Mouse (Mus musculus): ENCODE data around the gene BC030500. TPM values are rescaled to one million over a fixed set of nuclear protein-coding genes. Genes with fewer than 3 reads are reported as not detected.

The BC030500 gene
- 0.65 and 1.1 TPM in 2 replicates for polyA plus RNA-seq (2016; fragmentation: Nextera tagmentation; extraction: Ambion mirVana)

- no peaks in the 10 kb centered on the region for H3K9me3 ChIP-seq
- no peak for ATAC-seq (ENCODE audit: insufficient number of reproducible peaks, insufficient read depth, low FRiP score, low TSS enrichment, low read depth)
- H3K27me3 ChIP-seq: peaks cover 28% of the 10 kb centered on the region
- peak within 1 kb of the TSS; percentile 55 for H3K9ac ChIP-seq (replicated peaks)
- peaks cover 8% of the 10 kb centered on the region; the same call in 1 of the 2 replicates for H3K4me1 ChIP-seq (replicated peaks)
- H3K4me2 ChIP-seq: peak within 1 kb of the TSS; percentile 99
- H3K4me3 ChIP-seq (replicated peaks): peak within 1 kb of the TSS; percentile 65
- H3K36me3 ChIP-seq: no peaks in the 10 kb centered on the region
- WGBS: 8% methylated on average over 14 of the region's 14 CpGs
- H3K27ac ChIP-seq: no peak within 1 kb of the TSS
These were observed at the start of gene BC030500 for GRCm38 (mm10) chr8:58911677-58912076. BC030500 (plus strand) TSS chr8:58911755.

GRCm38 (mm10) chr8:58886405-58886804 is 25.1 kb upstream of the BC030500 start:
- H3K9me3 ChIP-seq: no peaks in the 10 kb centered on the region
- no peaks in the 10 kb centered on the region for H3K4me1 ChIP-seq (replicated peaks)
- no peak overlapping the region for H3K27ac ChIP-seq
- 3% methylated on average over 1 of the region's 1 CpGs for WGBS
- ATAC-seq (ENCODE audit: insufficient number of reproducible peaks, insufficient read depth, low FRiP score, low TSS enrichment, low read depth): no peak
- H3K4me3 ChIP-seq (replicated peaks): no peak overlapping the region
- H3K4me2 ChIP-seq: no peak overlapping the region
- no peak overlapping the region for H3K9ac ChIP-seq (replicated peaks)
- no peaks in the 10 kb centered on the region for H3K27me3 ChIP-seq
- no peaks in the 10 kb centered on the region for H3K36me3 ChIP-seq

- H3K27me3 ChIP-seq: no peaks in the 10 kb centered on the region
- H3K4me1 ChIP-seq (replicated peaks): no peaks in the 10 kb centered on the region
- no peaks in the 10 kb centered on the region for H3K36me3 ChIP-seq
- 89% methylated on average over 3 of the region's 3 CpGs for WGBS
- no peak overlapping the region for H3K9ac ChIP-seq (replicated peaks)
- H3K4me2 ChIP-seq: no peak overlapping the region
- H3K4me3 ChIP-seq (replicated peaks): no peak overlapping the region
- no peak overlapping the region for H3K27ac ChIP-seq
- ATAC-seq (ENCODE audit: insufficient number of reproducible peaks, insufficient read depth, low FRiP score, low TSS enrichment, low read depth): no peak
- H3K9me3 ChIP-seq: no peaks in the 10 kb centered on the region
These were observed 21.0 kb upstream of the BC030500 start for GRCm38 (mm10) chr8:58890591-58890990.

GRCm38 (mm10) chr8:58895960-58896359 is 15.6 kb upstream of the BC030500 start:
- no peaks in the 10 kb centered on the region for H3K36me3 ChIP-seq
- H3K4me3 ChIP-seq (replicated peaks): no peak overlapping the region
- H3K9ac ChIP-seq (replicated peaks): no peak overlapping the region
- H3K4me1 ChIP-seq (replicated peaks): no peaks in the 10 kb centered on the region
- H3K27ac ChIP-seq: no peak overlapping the region
- H3K9me3 ChIP-seq: no peaks in the 10 kb centered on the region
- H3K4me2 ChIP-seq: no peak overlapping the region
- ATAC-seq (ENCODE audit: insufficient number of reproducible peaks, insufficient read depth, low FRiP score, low TSS enrichment, low read depth): no peak
- WGBS: 85% methylated on average over 6 of the region's 6 CpGs
- H3K27me3 ChIP-seq: no peaks in the 10 kb centered on the region

- Histone ChIP-seq H3K4me3 (replicated peaks) (no peak overlapping the region), H3K27me3 (no peaks in the 10 kb centered on the region), H3K36me3 (no peaks in the 10 kb centered on the region), H3K4me2 (no peak overlapping the region), H3K27ac (no peak overlapping the region), H3K4me1 (replicated peaks) (no peaks in the 10 kb centered on the region), H3K9me3 (no peaks in the 10 kb centered on the region), H3K9ac (replicated peaks) (no peak overlapping the region)
- ATAC-seq (ENCODE audit: insufficient number of reproducible peaks, insufficient read depth, low FRiP score, low TSS enrichment, low read depth): no peak
- WGBS: 36% methylated on average over 2 of the region's 2 CpGs
These were observed 7.1 kb upstream of the BC030500 start for GRCm38 (mm10) chr8:58904465-58904864.

- ATAC-seq (ENCODE audit: insufficient number of reproducible peaks, insufficient read depth, low FRiP score, low TSS enrichment, low read depth): peak; percentile 58
- H3K27ac ChIP-seq: no peak within 1 kb of the TSS
- peak within 1 kb of the TSS; percentile 65 for H3K4me3 ChIP-seq (replicated peaks)
- H3K27me3 ChIP-seq: peaks cover 28% of the 10 kb centered on the region
- H3K36me3 ChIP-seq: no peaks in the 10 kb centered on the region
- no peaks in the 10 kb centered on the region for H3K9me3 ChIP-seq
- H3K9ac ChIP-seq (replicated peaks): peak within 1 kb of the TSS; percentile 55
- peak within 1 kb of the TSS; percentile 99 for H3K4me2 ChIP-seq
- WGBS: under 1% methylated on average over 37 of the region's 37 CpGs
- peaks cover 8% of the 10 kb centered on the region; the same call in 1 of the 2 replicates for H3K4me1 ChIP-seq (replicated peaks)
These were observed 763 bp downstream of the BC030500 start, which contains the start of gene Galntl6 for GRCm38 (mm10) chr8:58912196-58912839. Galntl6 (minus strand) TSS chr8:58912640.

GRCm38 (mm10) chr8:58912840-58913639 is 1.5 kb downstream of the BC030500 start:
- H3K36me3 ChIP-seq: no peaks in the 10 kb centered on the region
- H3K27me3 ChIP-seq: peaks cover 28% of the 10 kb centered on the region
- 2% methylated on average over 30 of the region's 30 CpGs for WGBS
- no peaks in the 10 kb centered on the region for H3K9me3 ChIP-seq
- no peak overlapping the region for H3K27ac ChIP-seq
- peak overlapping the region; percentile 65 for H3K4me3 ChIP-seq (replicated peaks)
- peaks cover 8% of the 10 kb centered on the region; the same call in 1 of the 2 replicates for H3K4me1 ChIP-seq (replicated peaks)
- H3K9ac ChIP-seq (replicated peaks): peak overlapping the region; percentile 55; the same call in 1 of the 2 replicates
- peak overlapping the region; percentile 99 for H3K4me2 ChIP-seq
- ATAC-seq (ENCODE audit: insufficient number of reproducible peaks, insufficient read depth, low FRiP score, low TSS enrichment, low read depth): peak; percentile 29; the same call in 1 of the 2 replicates

GRCm38 (mm10) chr8:58913640-58913968 is 2.0 kb downstream of the BC030500 start:
- no peak overlapping the region for H3K9ac ChIP-seq (replicated peaks)
- no peaks in the 10 kb centered on the region for H3K36me3 ChIP-seq
- no peak overlapping the region for H3K4me2 ChIP-seq
- H3K27ac ChIP-seq: no peak overlapping the region
- H3K4me1 ChIP-seq (replicated peaks): peaks cover 8% of the 10 kb centered on the region; the same call in 1 of the 2 replicates
- no peak for ATAC-seq (ENCODE audit: insufficient number of reproducible peaks, insufficient read depth, low FRiP score, low TSS enrichment, low read depth)
- 72% methylated on average over 3 of the region's 3 CpGs for WGBS
- no peak overlapping the region for H3K4me3 ChIP-seq (replicated peaks)
- H3K9me3 ChIP-seq: no peaks in the 10 kb centered on the region
- H3K27me3 ChIP-seq: peaks cover 28% of the 10 kb centered on the region

GRCm38 (mm10) chr8:58915142-58915541 is 3.6 kb downstream of the BC030500 start:
- Histone ChIP-seq H3K4me1 (replicated peaks) (peaks cover 8% of the 10 kb centered on the region; the same call in 1 of the 2 replicates), H3K4me2 (no peak overlapping the region), H3K9me3 (no peaks in the 10 kb centered on the region), H3K4me3 (replicated peaks) (no peak overlapping the region), H3K9ac (replicated peaks) (no peak overlapping the region), H3K27ac (no peak overlapping the region), H3K36me3 (no peaks in the 10 kb centered on the region), H3K27me3 (peaks cover 28% of the 10 kb centered on the region)
- WGBS: 16% methylated on average over 2 of the region's 2 CpGs
- ATAC-seq (ENCODE audit: insufficient number of reproducible peaks, insufficient read depth, low FRiP score, low TSS enrichment, low read depth): no peak

GRCm38 (mm10) chr8:58931066-58931465 is 19.5 kb downstream of the BC030500 start:
- no peaks in the 10 kb centered on the region for H3K4me1 ChIP-seq (replicated peaks)
- 81% methylated on average over 1 of the region's 1 CpGs for WGBS
- H3K27me3 ChIP-seq: no peaks in the 10 kb centered on the region
- ATAC-seq (ENCODE audit: insufficient number of reproducible peaks, insufficient read depth, low FRiP score, low TSS enrichment, low read depth): no peak
- no peak overlapping the region for H3K4me3 ChIP-seq (replicated peaks)
- no peak overlapping the region for H3K27ac ChIP-seq
- no peak overlapping the region for H3K4me2 ChIP-seq
- no peaks in the 10 kb centered on the region for H3K36me3 ChIP-seq
- H3K9me3 ChIP-seq: no peaks in the 10 kb centered on the region
- no peak overlapping the region for H3K9ac ChIP-seq (replicated peaks)

GRCm38 (mm10) chr8:58943773-58944172 is 32.2 kb downstream of the BC030500 start:
- Histone ChIP-seq H3K9ac (replicated peaks) (no peak overlapping the region), H3K9me3 (no peaks in the 10 kb centered on the region), H3K4me1 (replicated peaks) (no peaks in the 10 kb centered on the region), H3K27ac (no peak overlapping the region), H3K36me3 (no peaks in the 10 kb centered on the region), H3K27me3 (no peaks in the 10 kb centered on the region), H3K4me2 (no peak overlapping the region), H3K4me3 (replicated peaks) (no peak overlapping the region)
- ATAC-seq (ENCODE audit: insufficient number of reproducible peaks, insufficient read depth, low FRiP score, low TSS enrichment, low read depth): no peak
- 90% methylated on average over 4 of the region's 4 CpGs for WGBS

Data from limb, embryonic 12.5 days (tissue).